Mouse (Mus musculus): Measurements from ENCODE around the gene Cast.

Gene Cast

GRCm38 (mm10) chr13:74695497-74696193, 113.0 kb downstream of the Cast start:
- no peak for DNase-seq

Measured in heart, adult 11 months (tissue).